Mouse (Mus musculus): ENCODE data around the gene Dnmbp.
"Not testable (repeated sequence)": the region's sequence is repeated elsewhere in the genome, so short reads cannot be mapped to it uniquely, and the experiment has no call there.

Dnmbp gene

DNA sequence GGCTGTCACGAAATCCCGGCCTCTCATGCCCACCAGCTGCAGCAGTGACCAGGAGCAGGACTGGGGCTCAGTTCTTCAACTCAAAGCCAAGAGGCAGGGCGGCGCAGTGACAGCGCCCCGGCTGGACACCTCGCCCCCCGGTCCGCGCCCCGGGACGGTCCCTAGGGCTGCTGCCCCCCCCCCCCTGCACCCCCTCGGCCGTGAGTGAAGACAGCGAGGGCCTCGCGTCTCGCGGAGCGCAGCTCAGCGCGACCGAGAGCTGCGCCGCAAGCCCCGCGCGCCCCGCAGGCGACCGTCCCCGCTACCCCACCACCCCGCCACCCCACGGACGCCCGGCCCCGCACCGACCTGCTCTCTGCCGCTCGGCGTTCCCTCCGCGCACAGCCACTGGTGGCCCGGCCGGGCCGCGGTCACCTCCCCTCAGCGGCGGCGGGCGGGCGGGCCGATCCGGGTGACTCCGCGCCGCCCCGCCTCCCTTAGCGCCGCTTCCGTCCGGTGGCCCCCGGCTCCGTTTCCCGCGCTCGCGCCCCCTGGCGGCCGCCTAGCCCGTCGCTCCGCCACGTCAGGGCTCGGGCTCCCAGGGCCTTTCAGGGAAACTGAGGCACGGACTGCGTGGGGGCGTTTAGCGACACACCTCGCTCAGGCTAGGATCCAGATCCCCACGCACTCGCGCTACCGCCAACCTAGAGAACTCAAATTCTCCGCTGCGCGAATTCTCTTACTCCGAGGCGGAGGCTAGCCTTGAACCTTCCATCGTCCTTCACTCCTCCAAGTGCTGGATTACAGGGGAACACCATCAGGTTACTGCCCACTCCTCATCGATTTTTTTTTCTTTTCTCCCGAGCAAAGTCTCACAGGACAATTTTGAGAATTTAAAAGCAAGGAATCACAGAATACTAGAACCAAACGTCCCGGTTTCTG is at the start of gene Dnmbp:
Gene Dnmbp (minus strand): TSS at position 423 of the 921 bp plus-strand sequence.
- peak; percentile 71 for DNase-seq (ENCODE audit: low read depth, low spot score)

DNA sequence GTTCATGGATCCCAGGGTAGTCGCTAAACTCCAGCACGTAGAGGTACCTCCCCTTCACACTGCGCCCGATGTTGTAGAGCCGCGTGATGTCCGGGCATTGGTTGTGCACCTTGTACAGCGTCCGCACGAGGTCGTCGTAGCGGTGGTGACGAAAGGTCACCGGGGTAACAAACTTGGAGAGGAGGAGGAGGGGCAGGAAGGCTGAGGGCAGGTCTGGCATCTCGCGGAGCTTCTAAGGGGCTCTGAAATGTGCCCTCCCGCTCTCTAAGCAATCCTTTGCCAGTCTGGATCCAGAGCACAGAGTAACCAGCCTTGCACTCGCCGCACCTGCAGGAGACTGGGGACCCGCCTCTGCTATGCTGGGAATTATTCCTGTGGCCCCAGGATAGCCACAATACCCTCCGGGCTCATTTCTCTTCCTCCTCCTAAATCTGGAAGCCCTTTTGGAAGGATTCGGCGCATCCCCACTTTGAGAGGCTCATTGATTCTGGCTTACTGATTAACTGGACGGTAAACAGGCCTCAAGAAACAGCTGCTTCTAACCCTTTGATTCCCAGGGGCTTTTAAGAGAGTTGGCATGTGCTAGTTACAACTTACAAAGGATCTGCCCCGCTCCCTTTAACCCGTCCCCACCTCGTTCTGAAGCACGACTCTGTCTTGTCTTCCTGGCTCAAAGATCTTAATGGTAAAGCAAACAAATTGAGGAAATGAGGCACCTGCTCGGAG is 46.2 kb upstream of the Dnmbp start, which contains the start of gene Cpn1:
Gene Cpn1 (minus strand): TSS at position 488 of the 726 bp plus-strand sequence.
- DNase-seq (ENCODE audit: low read depth, low spot score): peak; percentile 30

DNA sequence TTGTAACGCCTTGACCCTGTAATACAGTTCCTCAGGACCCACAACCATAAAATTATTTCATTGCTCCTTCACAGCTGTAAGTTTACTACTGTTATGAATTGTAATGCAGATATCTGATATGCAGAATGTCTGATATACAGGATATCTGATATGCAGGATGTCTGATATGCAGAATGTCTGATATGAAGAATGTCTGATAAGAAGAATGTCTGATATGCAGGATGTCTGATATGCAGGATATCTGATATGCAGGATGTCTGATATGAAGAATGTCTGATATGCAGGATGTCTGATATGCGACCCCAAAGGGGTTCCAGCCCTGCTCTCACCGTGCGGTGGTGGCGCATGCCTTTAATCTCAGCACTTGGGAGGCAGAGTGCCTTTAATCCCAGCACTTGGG is 42.0 kb upstream of the Dnmbp start:
- no peak for DNase-seq (ENCODE audit: low read depth, low spot score)

DNA sequence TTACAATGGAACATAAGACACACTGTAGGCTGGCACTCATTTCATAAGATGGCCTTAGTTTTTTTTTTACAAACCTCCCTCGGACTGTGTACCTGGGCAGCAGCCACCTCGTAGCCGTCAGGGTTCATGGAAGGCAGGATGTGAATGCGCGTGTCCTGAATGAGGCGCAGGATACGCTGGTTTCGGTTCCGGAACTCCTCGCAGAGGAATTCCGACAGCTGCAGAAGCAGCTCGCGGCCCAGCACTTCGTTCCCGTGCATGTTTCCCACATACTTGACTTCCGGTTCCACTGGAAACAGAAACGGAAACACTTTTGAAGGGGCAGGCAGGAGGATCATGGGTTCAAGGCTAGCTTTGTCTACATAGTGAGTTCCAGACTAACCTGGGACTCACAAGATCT is 40.7 kb upstream of the Dnmbp start:
- no peak for DNase-seq (ENCODE audit: low read depth, low spot score)

DNA sequence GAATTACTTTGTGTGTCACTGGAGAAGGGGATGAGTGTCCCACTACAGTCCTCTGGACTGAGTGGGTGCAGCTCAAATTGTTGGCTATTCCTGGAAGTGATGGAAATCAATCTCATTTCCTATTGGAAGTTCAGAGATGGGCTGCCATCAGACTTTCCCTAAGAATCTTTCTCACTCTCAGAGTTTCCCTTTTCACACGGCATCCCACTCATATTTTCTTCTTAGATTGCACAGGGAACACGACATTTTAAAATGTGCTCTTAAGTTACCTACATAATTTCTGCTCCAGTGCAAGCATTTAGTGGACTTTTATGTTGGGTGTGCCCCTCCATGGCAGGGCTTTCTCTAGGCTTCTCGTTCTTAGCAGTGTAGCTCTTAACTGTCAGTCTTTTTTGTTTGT is 37.8 kb upstream of the Dnmbp start:
- DNase-seq (ENCODE audit: low read depth, low spot score): no peak

DNA sequence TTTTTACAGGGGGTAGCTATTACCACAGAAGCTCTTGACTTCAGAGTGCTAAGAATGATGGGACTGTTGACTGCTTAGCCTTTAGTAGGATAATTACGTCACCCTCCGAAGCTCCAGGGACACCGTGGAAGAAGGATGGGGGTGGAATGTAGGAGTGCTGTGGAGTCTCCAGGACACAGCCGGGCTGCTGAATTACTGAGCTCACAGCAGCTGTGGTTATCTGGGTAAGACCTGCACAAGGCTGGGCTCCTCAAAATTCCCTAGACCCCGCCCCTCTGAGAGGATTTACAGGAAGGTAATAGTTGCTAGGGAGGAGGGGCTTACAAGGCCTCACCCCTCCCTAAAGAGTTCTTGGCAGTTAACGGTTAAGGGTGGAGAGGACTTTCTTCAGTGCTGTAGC is 36.7 kb upstream of the Dnmbp start:
- DNase-seq (ENCODE audit: low read depth, low spot score): no peak

DNA sequence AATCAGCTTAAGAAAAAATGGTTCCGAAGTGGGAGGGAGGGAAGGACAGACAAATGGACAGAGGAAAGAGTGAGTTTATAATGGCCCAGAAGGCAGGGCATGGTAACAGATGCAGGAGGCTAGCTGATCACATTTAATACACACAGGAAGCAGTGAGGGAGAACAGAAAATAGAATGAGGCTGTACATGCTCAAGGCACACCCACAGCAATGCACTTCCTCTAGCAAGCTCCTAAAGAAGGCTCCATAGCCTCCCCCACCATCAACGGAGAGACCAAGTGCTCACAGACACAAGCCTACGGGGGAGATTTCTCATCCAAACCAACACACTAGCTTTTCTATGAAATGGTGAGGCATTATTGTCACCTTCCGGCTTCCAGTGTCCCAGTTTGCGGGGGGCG is 34.2 kb upstream of the Dnmbp start:
- no peak for DNase-seq (ENCODE audit: low read depth, low spot score)

DNA sequence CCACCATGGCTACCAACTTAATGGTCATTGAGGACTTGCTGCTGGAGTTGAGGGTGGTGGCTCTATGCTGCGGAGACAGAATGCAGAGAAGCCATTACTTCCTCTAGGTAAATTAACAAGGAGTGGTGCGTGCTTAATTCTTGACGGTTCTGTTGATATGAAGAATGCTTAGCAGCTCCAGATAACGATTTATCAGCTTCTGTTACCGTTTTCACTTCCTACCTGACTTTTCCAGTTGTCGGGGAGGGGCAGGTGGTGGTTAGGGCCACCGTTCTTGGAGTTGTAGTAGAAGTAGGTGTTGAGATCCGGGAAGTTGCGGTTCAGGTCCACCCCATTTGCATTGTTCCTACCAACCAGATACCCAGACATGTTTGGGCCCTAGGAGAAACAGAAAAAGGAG is 33.7 kb upstream of the Dnmbp start:
- no peak for DNase-seq (ENCODE audit: low read depth, low spot score)

DNA sequence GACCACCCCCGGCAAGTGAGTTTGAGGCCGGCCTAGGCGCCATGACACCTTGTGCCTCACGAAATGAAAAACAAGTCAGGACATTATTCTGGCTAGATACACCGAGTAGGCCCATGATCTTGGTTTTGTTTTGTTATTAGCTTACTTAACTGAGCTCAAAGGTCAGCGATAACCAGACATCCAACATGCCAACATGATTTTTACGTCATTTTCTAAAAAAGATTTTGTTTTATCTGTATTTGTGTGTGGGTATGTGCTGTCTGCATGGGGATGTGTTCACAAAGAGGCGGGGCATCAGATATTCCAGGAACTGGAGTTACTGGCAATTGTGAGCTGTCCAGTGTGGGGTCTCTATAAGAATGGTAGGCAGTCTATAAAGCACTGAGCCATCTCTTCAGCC is 32.1 kb upstream of the Dnmbp start:
- no peak for DNase-seq (ENCODE audit: low read depth, low spot score)

DNA sequence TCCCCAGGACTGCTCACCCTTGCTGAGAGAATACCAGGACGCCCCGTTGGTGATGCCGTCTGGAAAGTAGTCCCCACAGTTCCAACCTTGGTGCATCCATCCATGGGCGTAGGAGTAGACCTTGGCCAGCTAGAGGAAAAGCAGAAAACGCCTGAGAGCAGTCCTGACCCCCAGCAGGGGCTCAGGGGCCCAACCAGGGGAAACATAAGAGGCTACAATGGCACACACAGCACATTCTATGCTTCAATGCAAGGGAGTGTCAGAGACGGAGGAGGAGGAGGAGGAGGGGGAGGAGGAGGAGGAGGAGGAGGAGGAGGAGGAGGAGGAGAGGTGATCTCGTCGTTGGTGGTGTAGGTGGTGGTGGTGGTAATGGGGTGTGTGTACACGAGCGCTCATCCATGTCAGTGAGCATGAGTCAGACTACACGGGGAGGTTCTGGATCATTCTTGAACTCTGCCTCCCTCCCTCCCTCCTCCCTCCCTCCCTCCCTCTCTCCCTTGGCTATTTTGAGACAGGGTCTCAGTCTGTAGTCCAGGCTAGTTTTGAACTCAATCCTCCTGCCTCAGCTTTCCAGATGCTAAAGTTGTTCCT is 28.5 kb upstream of the Dnmbp start:
- DNase-seq (ENCODE audit: low read depth, low spot score): no peak

DNA sequence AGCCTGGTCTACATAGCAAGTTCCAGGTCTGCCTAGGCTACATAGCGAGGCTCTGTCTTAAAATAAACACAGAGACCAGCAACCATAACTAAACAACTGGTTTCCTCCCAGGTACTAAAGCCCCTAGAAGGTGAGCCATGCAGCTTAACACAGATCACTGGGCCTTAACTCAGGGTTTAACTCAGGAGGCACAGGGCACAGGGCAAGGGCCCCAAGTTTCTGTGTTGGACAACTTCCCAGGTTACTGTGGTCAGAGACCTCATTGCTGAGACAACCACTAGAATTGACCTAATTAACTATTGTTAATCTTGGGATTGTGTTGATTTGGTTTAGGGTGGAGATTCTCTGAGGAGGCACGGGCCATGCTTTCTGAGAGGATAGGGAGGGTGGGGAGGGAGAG is 26.5 kb upstream of the Dnmbp start:
- no peak for DNase-seq (ENCODE audit: low read depth, low spot score)

DNA sequence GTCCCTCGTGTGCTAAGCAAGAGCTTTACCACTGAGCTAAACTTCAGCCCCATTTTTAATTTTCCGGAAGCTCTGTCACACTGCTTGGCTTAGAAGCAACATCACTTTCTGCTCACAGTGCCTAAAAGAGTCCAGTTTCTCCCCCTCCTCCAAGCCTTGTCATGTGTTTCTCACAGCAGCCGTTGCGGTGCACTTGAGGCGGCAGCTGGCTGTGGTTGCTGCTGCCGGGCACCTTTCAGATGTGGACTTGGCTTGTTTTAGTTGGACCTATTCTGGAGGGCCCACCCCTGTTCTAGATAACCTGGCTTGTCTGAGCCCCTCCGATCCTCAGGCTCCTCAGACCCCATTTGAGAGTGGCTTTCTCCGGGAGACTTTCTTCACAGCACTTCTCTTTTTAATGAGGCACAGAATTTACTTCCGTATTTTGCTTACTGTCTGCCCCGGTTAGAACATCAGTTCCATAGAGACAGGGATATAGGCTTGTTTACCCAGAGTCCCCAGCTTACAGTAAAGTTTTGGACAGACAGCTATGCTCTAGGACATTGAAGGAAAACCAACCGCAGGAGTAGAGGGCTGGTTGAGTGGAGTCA is 25.6 kb upstream of the Dnmbp start:
- DNase-seq (ENCODE audit: low read depth, low spot score): no peak

DNA sequence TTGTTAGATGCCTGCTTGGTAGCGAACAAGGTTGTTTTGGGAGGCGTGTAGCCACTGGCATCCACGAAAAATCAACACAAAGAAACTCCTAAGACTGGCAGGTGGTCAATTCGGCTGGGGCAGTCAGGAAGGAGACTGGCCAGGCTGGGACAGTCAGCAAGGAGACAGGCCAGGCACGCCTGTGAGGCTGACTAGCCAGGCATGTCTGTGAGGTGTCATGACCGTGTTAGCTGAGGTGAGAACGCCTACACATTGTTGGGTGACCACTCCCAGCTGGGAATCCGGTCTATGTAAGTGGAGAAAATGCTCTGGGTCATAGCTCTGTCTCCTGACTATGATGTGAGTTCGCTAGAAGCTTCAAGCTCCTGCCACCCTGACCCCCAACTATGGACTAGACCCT is 22.8 kb upstream of the Dnmbp start:
- no peak for DNase-seq (ENCODE audit: low read depth, low spot score)

DNA sequence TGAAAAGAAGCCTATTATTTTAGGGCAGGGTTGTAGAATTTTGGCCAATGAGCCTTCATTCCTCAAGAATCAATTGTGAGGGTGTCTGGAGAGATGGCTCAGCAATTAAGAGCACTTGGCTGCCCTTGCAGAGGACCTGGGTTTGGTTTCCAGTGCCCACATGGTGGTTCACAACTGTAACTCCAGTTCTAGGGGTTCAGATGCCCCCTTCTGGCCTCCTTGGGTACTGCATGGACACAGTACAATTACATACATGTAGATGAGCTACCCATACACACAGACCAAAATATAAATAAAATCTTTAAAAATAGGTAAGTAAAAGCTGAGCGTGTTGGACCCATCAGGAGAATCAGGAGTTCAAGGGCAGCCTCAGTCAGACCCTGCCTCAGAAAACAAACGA is 21.2 kb upstream of the Dnmbp start:
- no peak for DNase-seq (ENCODE audit: low read depth, low spot score)

DNA sequence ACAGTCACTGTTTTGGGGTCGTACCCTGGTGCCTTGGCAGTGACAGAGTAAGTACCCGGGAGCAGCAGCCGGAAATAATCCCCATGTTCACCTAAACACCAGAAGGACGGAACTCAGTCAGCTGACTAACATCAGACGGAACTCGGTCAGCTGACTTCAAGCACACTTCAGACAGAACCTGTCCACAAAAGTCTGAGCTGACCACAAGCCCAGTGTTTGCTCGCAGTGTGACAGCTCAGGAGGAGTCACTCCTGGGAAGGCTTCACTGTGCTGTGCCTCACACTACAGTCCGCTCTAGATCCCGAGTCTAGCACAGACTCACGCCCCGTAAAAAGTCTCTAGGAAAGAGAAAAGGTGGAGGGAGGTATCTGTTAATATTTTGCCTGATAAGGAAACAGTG is 20.0 kb upstream of the Dnmbp start:
- DNase-seq (ENCODE audit: low read depth, low spot score): no peak

DNA sequence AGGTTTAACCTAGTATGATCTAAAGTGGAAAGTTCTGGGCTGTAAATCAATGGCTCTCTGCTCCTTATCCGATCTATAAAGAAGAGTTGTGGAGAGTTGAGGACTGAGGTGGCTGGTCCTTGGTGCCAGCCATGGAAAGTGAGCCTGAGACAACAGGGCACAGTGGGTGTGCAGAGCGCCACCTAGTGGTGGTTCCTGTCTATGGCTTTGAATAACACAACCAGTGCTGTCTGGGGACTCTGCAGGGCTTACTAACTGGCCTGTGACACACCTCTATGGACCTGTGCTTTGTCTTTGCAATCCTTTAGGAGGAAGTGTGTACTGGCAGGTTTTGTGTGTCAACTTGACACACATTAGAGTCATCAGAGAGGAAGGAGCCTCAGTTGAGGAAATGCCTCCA is 19.2 kb upstream of the Dnmbp start:
- DNase-seq (ENCODE audit: low read depth, low spot score): peak; percentile 75

DNA sequence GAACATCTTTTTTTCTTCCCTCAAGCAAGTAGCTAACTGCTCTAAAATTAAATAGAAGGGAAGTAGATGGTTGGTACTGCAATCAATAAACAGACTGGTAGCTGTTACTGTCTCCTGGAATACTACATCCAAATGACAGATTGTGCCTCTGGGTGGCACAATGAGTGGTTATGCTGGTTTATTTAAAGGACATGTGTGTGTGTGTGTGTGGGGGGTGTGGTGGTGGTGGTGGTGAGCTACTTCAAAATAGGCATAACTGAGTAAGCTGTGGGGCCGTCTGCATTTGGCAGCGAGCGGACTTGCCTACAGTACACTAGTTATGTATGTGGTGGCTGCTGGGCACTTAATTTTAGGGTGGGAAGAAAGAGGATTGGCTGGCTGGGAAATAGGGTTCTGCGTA is 17.9 kb upstream of the Dnmbp start:
- no peak for DNase-seq (ENCODE audit: low read depth, low spot score)

DNA sequence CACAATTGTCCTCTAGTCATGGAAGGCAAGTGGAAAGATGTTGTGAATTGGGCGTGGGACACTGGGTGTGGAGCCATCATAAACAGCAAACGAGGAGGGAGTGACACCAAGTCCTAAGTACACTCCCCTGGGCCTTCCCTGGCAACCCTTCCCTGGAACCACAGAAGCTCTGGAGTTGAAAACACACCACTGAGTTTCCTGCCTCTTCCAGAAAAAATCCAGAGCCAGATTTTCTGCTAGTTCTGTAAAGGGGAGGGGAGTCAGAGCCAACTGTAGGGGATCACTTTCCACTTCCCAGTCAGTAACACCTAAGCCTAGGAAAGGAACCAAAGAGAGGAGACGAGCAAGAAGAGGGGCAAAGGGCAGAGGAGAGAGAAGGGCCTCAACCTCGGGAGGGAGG is 17.4 kb upstream of the Dnmbp start:
- no peak for DNase-seq (ENCODE audit: low read depth, low spot score)

DNA sequence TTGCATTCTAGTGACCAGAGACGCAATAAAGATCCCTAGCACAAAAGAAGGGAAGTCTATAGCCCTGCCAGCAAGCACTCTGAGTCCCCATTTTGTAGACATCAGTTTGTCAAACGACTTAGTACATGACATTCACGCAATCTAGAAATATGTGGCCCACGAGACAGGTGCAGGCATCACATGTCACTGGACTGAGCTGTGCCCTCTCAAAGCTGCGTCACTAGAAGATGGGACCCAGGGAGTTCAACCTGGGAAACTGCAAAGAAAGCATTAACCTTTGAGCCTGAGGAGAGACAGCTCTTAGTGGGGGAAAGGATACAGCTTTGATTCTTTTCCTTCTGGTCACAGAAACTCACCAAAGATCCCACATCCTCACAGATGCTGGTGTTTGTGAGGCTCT is 15.3 kb upstream of the Dnmbp start:
- no peak for DNase-seq (ENCODE audit: low read depth, low spot score)

DNA sequence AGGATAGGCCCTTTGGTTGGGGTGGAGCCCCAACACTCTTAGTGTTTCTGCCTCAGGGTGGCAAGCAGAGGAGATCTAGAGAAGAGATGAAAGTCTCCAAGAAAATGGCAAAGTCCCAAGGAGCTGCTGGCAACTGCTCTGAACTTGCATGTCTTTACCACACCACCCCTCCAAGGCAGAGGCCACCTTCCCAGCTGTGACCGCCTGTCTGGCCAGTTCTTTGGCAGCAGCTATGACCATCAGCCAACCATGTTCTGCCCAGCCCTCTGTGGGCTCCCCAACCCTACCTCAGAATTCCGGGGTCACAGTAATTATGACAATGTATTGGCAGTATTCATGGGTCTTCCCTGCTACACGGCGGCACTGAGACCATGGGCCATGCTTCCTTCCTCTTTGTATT is 14.9 kb upstream of the Dnmbp start:
- DNase-seq (ENCODE audit: low read depth, low spot score): no peak

DNA sequence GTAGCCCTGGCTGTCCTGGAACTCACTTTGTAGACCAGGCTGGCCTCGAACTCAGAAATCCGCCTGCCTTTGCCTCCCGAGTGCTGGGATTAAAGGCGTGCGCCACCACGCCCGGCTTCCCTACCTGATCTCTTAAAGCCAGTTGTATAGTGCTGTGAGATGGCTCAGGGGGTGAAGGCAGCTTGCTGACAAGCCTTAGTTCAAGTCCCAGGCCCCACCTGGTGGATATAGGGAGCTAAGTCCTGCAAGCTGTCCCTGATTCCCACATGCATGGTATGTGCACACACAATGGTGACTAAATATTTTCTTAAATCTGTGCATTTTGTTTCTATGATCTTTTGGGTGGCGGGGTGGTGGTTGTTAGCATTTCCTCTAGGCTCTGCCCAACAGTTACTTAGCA is 12.9 kb upstream of the Dnmbp start:
- DNase-seq (ENCODE audit: low read depth, low spot score): not testable (repeated sequence)

DNA sequence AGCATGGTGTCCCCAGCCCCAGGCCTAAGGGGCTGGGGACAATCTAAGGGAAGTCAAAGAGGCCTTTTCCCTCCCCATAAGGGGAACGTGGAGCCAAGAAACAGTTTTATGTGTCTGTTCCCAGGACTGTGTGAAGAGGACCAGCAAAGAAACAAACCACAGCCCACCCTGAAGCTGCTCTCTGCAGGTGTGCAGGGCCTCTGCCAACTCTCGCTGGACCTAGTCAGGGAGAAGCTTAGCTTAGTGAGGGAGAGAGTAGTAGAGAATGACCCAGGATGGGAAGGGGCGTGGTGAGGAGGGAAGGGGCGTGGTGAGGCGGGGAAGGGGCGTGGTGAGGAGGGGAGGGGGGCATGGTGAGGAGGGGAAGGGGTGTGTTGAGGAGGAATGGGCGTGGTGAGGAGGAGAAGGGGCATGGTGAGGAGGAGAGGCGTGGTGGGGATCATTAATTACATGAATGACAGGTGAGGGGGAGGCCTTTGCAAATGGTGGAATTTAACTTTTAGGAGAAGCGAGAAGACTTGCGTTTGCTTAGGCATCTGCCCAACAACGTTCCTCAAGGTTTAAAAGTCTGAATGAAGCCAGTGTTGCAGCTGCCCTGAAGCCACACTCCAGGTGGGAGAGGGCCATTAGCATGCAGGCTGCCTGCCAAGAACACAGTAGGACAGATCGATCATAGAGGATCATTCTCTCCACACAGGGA is 9.3 kb upstream of the Dnmbp start:
- DNase-seq (ENCODE audit: low read depth, low spot score): peak; percentile 59
